Comparison of ENCODE assay signal across 8 mouse cellular contexts in genomic region chr5:143527486-143528307, GRCm38 (mm10). TPM values are rescaled to one million over a fixed set of nuclear protein-coding genes. Genes with fewer than 3 reads are reported as not detected.
A peak's percentile ranks its signal among the peaks of the same experiment; 100 is the strongest.
DNase-seq lines count a peak whose midpoint lies in the region; ATAC-seq and TF ChIP-seq lines count a peak whose summit lies in the region.

Gene Rac1 (minus strand): TSS chr5:143528036.

- H3K27ac ChIP-seq in bone marrow macrophage, adult 2 months (ENCODE audit: insufficient read depth, low read depth, low read length): peak within 1 kb of the TSS; percentile 95
- peak within 1 kb of the TSS; percentile 85 for H3K27ac ChIP-seq in embryonic fibroblast, embryonic 13.5 days (ENCODE audit: insufficient read depth, low read length)
- peak within 1 kb of the TSS; percentile 100 for H3K27ac ChIP-seq in heart, embryonic 10.5 days
- peak within 1 kb of the TSS; percentile 100 for H3K27ac ChIP-seq in kidney, embryonic 15.5 days

- peak within 1 kb of the TSS; percentile 72 for H3K4me2 ChIP-seq in kidney, embryonic 15.5 days

- H3K36me3 ChIP-seq in heart, embryonic 10.5 days: peaks cover 7% of the 10 kb centered on the region; the same call in 1 of the 2 replicates
- peaks cover 7% of the 10 kb centered on the region for H3K36me3 ChIP-seq in kidney, embryonic 15.5 days

- peaks cover 27% of the 10 kb centered on the region for H3K4me1 ChIP-seq in bone marrow macrophage, adult 2 months (ENCODE audit: control insufficient read depth, insufficient read depth, low read length)
- H3K4me1 ChIP-seq in embryonic fibroblast, embryonic 13.5 days (ENCODE audit: control insufficient read depth, insufficient read depth, low read length): peaks cover 4% of the 10 kb centered on the region; the same call in 1 of the 2 replicates
- peaks cover 33% of the 10 kb centered on the region for H3K4me1 ChIP-seq in heart, embryonic 10.5 days
- H3K4me1 ChIP-seq in kidney, embryonic 15.5 days: peaks cover 34% of the 10 kb centered on the region

- H3K27me3 ChIP-seq in heart, embryonic 10.5 days (ENCODE audit: insufficient read depth, poor library complexity, severe bottlenecking): no peaks in the 10 kb centered on the region
- H3K27me3 ChIP-seq in kidney, embryonic 15.5 days: no peaks in the 10 kb centered on the region

- H3K9ac ChIP-seq in kidney, embryonic 15.5 days: peak within 1 kb of the TSS; percentile 100

- no peak for TF ChIP-seq CTCF in bone marrow macrophage, adult 2 months (IDR thresholded peaks at IDR 0.05; ENCODE audit: low read depth, low read length)
- no peak for TF ChIP-seq CTCF in embryonic fibroblast, embryonic 13.5 days (IDR thresholded peaks at IDR 0.05; ENCODE audit: borderline replicate concordance, insufficient read depth, low read length)

- H3K4me3 ChIP-seq in bone marrow macrophage, adult 2 months (ENCODE audit: insufficient read depth, low read length): peak within 1 kb of the TSS; percentile 67
- H3K4me3 ChIP-seq in embryonic fibroblast, embryonic 13.5 days (ENCODE audit: insufficient read depth, low read length): peak within 1 kb of the TSS; percentile 64
- peak within 1 kb of the TSS; percentile 99 for H3K4me3 ChIP-seq in heart, embryonic 10.5 days
- peak within 1 kb of the TSS; percentile 93 for H3K4me3 ChIP-seq in kidney, embryonic 15.5 days (replicated peaks)

- peak; percentile 97 for ATAC-seq in kidney, embryonic 15.5 days (replicated peaks; ENCODE audit: low FRiP score)
- ATAC-seq in monocyte, adult 5-6 weeks (replicated peaks; ENCODE audit: insufficient number of reproducible peaks, low FRiP score, low TSS enrichment, poor library complexity, severe bottlenecking): peak; percentile 80

- WGBS in heart, embryonic 10.5 days: under 1% methylated on average over 102 of the region's 105 CpGs
- under 1% methylated on average over 85 of the region's 105 CpGs for WGBS in kidney, embryonic 15.5 days

- H3K9me3 ChIP-seq in heart, embryonic 10.5 days: no peaks in the 10 kb centered on the region
- H3K9me3 ChIP-seq in kidney, embryonic 15.5 days (replicated peaks): no peaks in the 10 kb centered on the region

- no peak; the same call in 1 of the 2 replicates for TF ChIP-seq POLR2A in bone marrow macrophage, adult 2 months (IDR thresholded peaks at IDR 0.05; ENCODE audit: borderline replicate concordance, low read depth, low read length)
- TF ChIP-seq POLR2A in embryonic fibroblast, embryonic 13.5 days (IDR thresholded peaks at IDR 0.05; ENCODE audit: low read depth, low read length): peak; percentile 81

- DNase-seq in A20 (ENCODE audit: low read depth, low spot score) (peak; percentile 88), liver (peak; percentile 97)
- peak; percentile 96 for DNase-seq in heart, embryonic 10.5 days (ENCODE audit: low spot score)
- peak; percentile 94 to 96 for DNase-seq in spleen, postnatal 4 days (ENCODE audit: low spot score in 2 of 2)

RNA-seq across cellular contexts. Expression of gene Rac1, which starts in this region (rescaled TPM):
- polyA plus RNA-seq in bone marrow macrophage, adult 2 months (2012; ENCODE audit: insufficient read depth, insufficient read length, missing spikeins): 551 and 587 TPM in 2 replicates
- polyA plus RNA-seq in embryonic fibroblast, embryonic 13.5 days (2011; ENCODE audit: insufficient read length, low read depth, missing spikeins): 474 and 478 TPM in 2 replicates
- polyA plus RNA-seq in heart, embryonic 10.5 days (2016; fragmentation: Nextera tagmentation; extraction: Ambion mirVana): 369 and 431 TPM in 2 replicates
- polyA plus RNA-seq in kidney, embryonic 15.5 days (2015; fragmentation: Nextera tagmentation; extraction: Ambion mirVana): 459 and 494 TPM in 2 replicates
- total RNA-seq in monocyte, adult 5-6 weeks (2017): 193 to 248 TPM (median 198 TPM) in 3 replicates

Comparison
In these comparisons a context has a peak if more than half of its experiments do, and no peak if none do; other contexts are left out.
1. Peak in every context shown above with its lines: DNase-seq, ATAC-seq, H3K4me3 ChIP-seq and H3K27ac ChIP-seq.